Mouse (Mus musculus) 3134 (cell line): ENCODE results near the gene Loxl4.

Source experiments
- DNase-seq: peaks from one replicate; pipeline ENCODE4 v3.0.0-alpha.2; 2011; ENCODE audit warnings: low spot score; ENCODE audit not compliant: insufficient read length; ENCODE audit errors: extremely low read depth

Gene Loxl4

DNA sequence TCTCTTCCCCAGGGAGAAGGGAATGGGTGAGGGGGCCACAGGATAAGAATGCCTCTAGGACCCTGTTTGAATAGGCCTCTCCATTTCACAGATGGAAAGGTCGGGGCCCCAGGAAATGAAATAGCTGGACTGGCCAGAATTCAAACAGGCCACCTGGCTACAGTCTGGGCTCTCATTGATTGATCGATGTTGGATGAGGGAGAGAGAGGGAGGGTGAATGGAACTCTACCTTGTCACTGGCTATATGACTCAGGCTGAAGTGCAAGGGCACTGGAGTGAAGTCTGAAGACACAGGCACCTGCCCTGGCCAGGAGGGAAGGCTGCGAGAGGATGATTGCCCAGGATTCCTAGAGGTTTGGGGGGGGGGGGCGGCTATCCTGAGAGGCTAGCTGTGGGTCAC lies 867 bp downstream of the Loxl4 start:
- DNase-seq: no peak

DNA sequence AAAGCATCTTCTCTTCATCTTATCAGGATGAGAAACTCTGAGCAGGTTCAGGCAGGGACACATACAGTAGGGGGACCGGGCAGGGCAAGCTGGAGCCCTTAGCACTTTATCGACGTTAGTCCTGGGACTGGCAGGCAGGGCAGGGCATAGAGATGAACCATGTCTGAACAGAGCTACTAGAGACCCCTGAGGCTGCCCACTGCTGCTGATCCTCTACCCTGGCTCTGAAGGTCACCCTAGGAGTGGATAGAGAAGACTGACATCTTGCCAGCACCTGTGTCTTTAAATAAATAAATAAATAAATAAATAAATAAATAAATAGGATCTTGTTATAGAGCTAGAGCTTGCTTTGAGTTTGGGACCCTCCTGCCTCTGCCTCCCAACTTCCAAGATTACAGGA lies 2.9 kb downstream of the Loxl4 start:
- no peak for DNase-seq

DNA sequence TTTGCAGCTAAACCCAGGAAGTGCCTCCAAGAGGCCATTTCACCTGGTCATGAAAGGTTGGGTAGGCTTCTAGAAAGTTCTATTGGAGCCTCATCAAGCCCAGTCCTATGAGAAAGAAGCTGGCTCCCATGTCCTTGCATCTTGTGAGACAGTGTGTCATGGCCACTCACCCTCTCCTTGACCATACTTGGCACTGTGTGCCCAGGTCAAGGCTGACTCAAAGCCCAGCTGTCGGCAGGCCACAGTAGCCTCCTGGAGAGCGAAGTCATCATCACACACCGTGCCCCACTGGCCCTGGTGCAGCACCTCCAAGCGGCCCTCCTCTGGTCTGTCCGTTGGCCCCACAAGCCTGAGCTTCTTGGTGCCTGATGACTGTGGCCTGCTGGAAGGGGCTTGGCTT lies 4.5 kb downstream of the Loxl4 start:
- DNase-seq: no peak

DNA sequence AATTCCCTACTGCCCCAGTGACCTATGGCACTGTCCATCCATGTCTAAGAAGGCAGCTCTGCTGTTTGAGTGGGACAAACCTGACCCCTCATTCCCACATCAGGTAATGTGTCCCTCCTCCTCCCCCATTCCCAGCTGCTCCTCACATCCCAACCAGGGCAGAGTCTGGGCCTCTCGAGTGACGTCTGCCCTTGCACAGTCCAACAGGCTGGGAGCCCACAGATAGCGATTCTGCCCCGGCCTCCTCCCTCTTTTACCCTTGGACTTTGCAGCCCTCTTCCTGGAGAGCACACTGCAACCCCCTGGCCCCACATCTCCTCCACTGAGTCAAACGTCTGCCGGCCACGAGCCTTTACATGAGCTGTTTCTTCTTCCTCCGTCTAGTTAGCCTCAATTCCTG lies 10.0 kb downstream of the Loxl4 start:
- no peak for DNase-seq

DNA sequence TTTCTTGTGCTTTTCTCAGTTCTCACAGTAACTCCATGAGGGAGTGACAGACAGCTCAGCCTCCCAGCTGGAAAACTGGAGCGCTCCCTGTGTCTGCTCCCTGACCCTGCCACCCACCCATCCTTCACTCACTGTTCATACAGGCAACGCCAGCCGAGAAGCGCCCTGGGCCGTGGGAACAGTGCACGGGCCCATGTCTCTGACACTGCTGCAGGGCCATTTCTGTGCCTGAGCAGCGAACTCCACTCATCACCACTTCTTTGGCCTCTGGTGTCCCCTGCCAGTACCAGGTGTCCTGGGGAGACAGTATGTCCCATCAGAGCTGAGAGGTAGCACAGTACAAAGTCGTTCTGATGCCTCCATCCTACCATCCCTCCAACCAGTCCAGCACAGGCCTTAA lies 10.6 kb downstream of the Loxl4 start:
- no peak for DNase-seq

DNA sequence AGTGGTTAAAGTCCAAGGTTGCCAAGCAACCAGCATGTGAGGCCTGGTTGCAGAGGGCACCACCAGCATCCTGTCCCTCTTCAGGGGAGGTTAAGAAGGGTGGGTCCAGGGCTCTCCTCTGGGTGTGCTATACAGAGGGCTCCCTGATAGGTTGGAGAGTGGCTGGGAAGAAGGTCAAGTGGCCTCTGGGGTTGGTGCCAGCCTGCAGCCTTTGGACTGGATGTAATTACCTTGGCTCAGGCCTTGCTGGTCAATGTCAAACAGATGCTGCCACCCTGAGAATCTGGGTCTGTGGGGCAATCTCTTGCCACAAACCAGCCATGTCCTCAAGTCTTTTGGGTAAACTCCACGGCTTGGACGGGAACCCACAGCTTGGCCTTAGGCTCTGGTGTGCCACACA lies 11.2 kb downstream of the Loxl4 start:
- no peak for DNase-seq

DNA sequence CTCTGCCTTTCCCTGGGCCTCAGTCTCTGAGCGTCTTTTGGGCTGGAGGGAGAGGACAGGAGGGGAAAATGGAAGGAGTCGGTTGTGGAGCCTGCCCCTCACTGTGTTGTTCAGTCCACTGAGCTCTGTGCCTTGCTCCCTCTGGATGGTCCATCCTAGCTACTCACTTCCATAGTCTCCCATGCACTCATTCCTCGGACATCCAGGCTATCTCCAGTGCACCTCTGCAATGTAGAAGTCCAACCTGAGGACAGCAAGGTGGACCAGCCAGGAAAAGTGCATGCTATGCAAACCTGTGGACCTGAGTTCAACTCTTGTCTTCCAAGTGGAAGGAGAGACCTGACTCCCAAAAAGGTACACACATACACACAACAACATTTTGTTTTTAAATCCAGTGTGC lies 12.0 kb downstream of the Loxl4 start:
- DNase-seq: no peak

DNA sequence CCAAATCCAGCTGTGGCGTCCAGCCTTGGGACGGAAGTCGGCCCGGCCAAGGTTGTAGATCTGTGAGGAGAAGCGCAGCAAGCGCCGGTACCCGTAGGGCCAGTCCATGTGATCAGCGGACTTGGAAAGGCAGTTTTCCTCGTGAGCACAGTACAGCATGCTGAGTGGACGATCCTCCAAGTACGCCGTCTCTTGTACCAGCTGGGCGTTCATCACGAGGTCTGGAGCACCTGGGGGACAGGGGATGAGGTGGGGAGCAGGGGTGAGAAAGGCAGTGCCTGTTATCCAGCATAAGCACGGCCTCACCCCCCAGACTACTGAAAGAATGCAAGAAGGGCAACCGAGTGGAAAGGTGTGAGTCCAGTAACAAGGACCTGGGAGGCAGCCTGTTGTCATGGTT lies 12.7 kb downstream of the Loxl4 start:
- DNase-seq: no peak

DNA sequence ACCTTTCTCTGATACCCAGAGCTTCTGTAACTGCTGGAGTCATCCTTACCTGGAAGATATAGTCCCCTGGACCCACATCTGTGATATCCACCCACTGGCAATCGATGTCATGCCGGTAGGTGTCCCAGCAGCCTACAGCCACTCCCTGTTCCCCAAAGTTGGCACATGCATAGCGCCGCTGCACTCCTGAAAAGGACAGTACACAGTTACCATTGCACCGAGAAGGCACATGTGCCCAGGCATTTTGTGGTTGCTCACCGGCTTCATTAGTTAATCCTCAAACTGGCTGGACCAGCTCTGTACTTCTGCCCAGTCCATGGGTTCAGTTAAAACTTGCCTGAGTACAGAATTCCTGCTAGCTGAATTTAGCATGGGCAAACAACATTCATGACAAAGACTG lies 14.7 kb downstream of the Loxl4 start:
- DNase-seq: no peak

DNA sequence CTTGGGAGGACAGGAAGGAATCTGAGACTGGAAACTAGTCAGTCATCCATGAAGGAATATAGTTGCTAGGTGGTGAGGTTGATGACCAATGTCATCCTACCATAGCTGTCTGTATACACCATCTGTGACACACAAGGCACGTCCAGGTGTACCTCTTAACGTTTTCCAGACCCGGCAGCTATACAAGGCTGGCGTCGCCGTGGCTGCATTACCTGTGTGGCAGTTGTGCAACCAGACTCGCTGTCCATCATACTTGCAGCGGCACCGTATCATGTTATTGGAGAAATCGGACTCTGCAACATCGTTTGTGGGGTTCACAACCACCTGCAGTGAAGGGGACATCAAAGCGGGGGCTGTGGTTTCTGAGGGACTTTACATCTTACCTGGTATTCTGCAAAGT lies 15.3 kb downstream of the Loxl4 start:
- no peak for DNase-seq

DNA sequence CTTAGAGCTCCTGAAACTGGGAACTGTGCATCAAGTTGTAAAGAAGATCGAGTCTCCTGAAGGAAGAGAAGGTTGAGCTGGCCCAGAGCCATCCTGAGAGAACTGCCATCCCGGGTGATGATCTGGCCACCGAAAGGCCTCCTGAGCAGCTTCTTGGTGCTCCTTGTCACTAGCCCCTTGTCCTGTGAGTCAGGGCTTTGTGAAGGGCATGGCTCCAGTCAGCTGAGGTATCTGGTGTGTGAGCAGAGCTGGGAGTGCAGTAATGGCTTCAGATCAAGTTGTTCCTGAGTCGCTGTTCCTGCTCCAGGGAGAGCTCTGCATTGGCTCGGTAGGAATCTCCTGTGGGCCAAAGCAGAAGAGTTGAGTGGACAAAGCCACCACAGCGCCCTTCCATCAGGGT lies 17.5 kb downstream of the Loxl4 start:
- DNase-seq: no peak

DNA sequence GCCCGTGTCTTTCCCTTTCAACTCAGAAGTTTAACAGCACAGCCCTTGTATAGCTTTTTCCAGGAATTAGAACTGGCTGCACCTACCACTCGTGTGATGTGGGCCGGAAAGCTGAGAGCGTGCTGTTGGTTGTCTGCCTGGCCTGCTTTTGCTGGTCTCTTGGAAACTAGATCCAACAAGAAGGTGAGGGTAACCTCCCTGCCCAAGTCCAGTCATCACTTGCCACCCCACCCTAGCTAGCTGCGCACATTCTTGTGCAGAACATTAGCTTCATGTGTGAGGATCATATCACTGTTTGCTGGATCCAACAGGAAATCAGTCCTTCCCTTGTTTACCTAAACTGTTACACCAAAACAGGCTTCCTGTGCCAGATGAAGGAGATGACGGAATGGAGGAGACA lies 19.2 kb downstream of the Loxl4 start:
- no peak for DNase-seq

DNA sequence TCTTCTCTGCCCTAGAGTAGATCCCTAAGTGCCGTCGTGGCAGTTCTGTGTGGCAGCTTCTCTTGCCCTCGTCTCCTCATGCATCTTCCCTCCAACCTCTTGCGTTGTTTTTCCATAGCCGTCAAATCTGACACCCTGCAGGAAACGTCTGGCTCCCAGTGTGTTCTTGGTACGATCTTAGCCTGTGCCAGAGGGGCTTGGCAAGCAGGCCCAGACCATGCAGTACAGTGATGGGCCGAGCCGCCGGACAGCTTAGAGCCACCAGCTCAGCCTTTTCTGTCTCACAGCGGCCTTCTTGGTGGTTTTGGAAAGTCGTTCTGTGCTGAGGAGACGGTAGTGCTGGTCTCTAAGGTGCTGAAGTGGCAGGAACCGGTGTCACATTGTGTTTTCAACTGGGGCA lies 21.1 kb downstream of the Loxl4 start:
- DNase-seq: no peak

DNA sequence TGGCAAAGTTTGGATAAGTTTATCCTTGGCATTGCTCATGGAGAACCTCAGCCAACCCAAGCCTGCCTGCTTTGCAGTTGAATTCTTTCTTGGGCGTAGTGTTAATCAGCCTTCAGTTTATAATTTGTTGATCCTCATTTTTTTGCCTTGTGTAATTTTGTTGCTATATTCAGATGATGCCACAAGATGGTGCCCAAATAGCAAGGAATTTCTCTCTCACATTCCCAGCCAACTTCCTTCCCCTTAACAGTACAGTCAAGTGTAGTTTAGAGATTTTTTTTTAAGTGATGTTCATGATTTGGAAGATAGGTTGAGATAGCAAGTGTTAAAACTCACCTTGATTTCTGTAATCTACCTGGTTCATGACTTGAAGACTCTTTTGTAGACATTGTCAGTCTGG lies 23.4 kb downstream of the Loxl4 start:
- DNase-seq: no peak

DNA sequence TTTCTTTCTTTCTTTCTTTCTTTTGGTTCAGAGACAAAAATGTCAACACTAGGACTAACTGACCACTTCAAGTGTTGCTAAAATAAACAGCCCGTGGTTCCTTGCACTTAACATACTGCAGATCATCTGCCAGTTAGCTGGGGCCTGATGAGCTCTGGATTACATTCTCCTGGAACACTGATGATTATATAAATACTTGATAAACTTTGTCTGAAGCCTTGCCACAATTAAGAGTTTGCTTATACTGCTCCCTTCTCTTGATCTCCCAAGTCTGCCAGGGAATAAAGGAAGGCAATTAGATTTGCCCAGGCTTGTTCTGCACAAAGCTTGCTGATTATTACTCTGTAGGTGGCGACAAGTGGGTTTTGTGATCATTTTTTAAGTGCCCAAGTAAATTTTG lies 24.9 kb downstream of the Loxl4 start:
- no peak for DNase-seq

DNA sequence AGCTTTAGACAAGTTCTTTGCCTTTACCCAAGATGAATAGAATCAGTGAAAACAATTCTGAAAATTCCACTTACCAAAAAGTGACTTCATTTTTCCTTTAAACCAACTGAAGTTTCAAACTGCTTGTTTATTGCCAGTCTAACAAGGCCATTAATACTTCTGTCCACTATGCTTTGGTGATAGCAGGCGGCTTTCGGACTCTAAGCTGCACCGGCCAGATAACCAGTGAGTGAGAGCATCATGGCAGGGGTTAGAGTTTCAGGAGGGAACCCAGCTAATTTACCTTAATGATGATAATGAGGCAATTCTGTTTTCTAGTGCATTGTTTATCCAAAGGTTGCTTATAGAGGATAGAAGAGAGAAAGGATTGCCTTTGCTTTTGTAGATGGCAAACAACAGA lies 28.4 kb downstream of the Loxl4 start:
- no peak for DNase-seq

DNA sequence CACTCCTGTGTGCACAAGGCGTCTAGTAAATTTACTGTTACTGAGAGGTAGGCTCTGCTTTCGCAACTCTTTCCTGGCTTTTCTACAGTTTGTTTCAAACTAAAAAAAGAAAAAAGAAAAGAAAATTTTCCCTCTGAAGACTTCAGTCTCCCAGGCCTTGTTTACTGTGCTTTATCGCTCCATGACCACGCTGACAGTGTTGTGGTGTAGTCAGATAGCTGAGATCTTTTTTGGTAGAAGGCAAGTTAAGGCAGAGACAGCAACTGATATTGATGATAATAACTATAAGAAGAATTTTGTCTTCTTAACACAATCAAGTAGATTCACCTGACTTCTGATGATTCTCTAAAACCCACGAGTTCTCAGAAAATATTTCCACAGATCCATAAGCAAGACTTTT lies 28.9 kb downstream of the Loxl4 start:
- DNase-seq: no peak

DNA sequence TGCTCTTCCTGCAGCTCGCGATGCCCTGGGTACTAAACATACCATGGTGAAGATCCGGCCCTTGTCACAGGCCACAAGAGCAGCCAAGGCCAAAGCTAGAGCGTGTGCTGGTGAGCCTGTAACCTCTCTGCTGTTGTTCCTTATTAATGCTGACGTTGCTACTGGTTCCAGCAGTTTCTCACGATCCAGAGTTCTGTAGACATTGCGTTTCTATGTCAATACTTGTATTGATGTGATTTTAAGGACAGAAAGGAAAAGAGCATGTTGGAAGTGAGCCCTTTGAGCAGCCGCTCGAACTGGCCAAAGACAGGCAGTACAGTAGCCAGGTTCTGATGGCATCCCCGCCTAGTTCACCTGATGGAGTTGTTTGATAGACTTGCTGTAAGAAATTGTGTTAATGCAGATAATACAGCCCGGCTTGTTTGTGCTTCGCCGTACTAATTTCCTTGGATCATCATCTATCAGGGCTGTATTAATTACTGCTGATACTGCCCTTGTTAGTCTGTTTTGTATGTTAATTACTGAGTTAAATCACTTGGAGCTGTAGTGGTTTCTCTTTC lies 29.7 kb downstream of the Loxl4 start:
- DNase-seq: no peak

DNA sequence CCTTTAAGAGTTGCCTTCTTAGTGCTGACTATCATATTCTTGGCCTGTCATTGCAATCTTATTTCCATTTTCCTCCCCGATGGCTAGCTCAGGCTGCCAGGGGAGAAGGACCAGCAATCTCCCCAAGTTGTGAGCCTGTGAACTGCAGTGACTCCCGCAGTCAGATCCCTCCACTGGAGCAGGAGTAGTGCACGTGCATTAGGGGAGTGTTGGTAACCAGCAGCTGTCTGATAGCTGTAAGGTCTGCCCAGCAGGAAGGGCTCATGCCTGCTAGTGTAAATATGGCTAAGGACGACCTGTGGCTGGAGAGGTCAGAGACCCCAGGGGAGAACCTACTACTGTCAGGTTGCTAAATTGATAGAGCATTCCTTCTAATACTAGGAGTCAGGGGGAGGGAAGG lies 31.9 kb downstream of the Loxl4 start:
- no peak for DNase-seq

DNA sequence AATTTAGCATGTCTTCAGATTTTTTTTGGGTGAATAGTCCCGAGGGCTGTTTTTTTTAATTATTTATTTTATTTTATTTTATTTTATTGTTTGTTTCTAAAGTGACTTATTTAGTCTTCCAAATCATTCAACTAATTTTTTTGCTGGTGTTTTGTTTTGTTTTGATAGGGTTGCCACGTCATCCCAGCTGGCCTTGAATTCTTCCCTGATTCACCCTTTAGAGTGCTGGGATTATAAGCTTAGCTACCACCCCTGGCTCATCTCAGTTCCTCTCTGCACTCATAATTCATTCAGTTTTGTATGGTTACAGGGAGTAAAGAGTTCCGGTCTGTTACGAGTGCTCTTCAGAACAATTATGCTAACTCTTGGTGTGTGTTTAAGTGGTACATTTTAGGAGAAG lies 34.0 kb downstream of the Loxl4 start:
- no peak for DNase-seq

DNA sequence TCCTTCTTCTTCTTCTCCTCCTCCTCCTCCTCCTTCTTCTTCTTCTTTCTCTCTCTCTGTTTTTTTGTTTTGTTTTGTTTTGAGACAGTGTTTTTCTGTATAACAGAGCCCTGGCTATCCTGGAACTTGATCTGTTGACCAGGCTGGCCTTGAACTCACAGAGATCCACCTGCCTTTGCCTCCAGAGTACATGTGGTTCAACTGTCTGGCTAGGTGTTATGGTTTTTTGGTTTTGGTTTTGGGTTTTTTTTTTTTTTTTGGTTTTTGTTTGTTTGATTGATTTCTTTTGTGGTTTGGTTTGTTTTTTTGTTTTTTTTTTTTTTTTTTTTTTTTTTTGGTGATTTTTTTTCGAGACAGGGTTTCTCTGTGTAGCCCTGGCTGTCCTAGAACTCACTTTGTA lies 35.8 kb downstream of the Loxl4 start:
- DNase-seq: no peak

DNA sequence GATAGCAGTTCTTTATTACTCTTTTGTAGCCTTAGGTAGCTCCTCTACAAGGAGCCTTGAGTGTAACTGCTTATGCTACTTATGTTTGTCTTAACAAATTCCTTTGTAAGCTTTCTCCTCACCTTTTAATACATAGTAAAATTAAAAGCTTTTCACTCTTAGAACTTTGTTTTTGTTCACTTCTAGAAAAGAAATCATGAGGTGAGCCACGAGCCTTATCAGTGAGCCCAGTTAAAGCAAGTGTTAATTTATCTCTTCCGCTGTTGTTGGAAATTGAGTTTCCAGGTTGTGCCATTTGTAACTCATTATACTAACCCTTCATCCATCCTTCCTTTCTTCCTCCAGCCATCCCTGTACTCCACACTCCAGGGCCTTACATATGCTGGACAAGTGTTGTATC lies 37.3 kb downstream of the Loxl4 start:
- no peak for DNase-seq

DNA sequence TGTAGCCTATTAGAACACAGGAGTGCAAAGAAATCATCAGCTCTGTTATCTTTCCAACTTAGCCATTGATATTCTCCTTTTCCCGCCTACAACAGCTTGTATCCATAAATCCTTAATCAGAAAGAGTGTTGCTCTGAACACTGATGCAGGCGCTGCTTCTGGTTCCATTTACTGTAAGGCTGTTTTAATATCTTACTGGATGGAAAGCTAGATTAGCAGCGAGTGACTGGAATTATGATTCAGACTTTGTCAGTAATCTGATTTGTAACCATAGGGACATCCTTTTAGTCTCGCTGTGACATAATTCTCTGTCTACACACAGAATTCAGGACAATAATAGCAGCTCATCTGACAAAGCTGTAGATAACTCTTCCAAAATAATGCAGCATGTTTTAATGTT lies 41.3 kb downstream of the Loxl4 start:
- no peak for DNase-seq

DNA sequence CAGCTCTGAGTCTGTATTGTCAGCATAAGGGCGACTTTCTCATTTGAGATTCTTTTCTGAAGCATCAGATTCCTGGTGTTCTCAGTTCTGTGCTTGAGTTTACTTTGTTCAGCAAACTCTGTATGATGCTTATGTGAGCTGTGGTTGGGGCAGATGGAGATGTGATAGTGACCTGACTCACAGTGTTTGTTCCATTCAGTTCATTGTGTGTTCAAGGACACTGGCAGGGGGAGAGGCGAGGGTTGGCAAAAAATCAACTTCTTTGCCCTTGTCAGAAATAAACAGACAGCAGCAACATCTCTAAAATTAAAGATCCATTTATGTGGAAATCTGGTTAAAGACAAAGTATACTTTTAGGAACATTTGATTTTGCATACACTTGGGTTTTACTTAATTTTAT lies 43.5 kb downstream of the Loxl4 start:
- no peak for DNase-seq
